Mouse (Mus musculus) heart, postnatal 0 days (tissue): ENCODE results near the gene Nptx2.

Experiments
- CTCF ChIP-seq: IDR thresholded peaks from 2 replicates; pipeline ENCODE4 v1.5.1; 2016; ENCODE audit warnings: antibody characterized with exemption, control low read depth, low read depth
- EP300 ChIP-seq: IDR thresholded peaks from 2 replicates; pipeline ENCODE4 v1.6.1; 2016; ENCODE audit warnings: antibody characterized with exemption, low read depth

GRCm38 (mm10) chr5:144529123-144529522 lies 16.6 kb upstream of the Nptx2 start:
- TF ChIP-seq CTCF (no peak), EP300 (no peak)
